Mouse (Mus musculus) embryonic stem cell, embryonic (primary cell): ENCODE measurements at regions not wholly inside any gene's neighbourhood (a gene's known extent, or its start where the extent isn't known, plus 50 kb on each side); places are given as distances from the start of the nearest gene placed in this dataset.

Experiments used
- CTCF ChIA-PET, 4 experiments: fragments of 300-600 bp in 2 of 4; fragments of 350-600 bp in 2 of 4; sonication (Branson Sonifier 250); formaldehyde crosslinking; loops; one replicate each; lab custom pipeline; 2022; ENCODE audit warnings: inconsistent platforms in 2 of 4; lab: Charles Lee
- POLR2A ChIA-PET, 4 experiments: fragments of 300-600 bp in 2 of 4; fragments of 350-600 bp in 2 of 4; sonication (Branson Sonifier 250); formaldehyde crosslinking; loops; one replicate each; lab custom pipeline; 2022; ENCODE audit warnings: antibody characterized with exemption in 4 of 4, inconsistent platforms in 1 of 4; lab: Charles Lee

DNA sequence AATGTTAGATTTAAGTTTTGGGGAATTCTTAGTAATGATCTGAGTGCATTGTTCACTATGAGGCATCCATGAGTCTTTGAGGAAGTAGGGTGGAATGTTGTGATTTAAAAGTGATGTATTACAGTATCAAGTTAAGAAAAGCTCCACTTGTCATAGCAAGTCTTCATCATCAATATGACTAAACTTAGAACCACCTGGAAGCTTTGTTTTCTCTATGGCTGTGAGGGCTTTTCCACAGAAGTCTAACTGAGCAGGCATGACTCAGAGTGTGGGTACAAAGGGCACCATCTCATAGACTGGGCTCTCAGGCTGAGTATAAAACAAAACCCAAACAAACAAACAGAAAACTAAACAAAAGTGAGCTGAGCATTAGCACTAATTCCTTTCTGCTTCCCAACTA lies 112.4 kb upstream of the Nova1 start:
- POLR2A ChIA-PET, result no interaction called here
- CTCF ChIA-PET, result no interaction called here

DNA sequence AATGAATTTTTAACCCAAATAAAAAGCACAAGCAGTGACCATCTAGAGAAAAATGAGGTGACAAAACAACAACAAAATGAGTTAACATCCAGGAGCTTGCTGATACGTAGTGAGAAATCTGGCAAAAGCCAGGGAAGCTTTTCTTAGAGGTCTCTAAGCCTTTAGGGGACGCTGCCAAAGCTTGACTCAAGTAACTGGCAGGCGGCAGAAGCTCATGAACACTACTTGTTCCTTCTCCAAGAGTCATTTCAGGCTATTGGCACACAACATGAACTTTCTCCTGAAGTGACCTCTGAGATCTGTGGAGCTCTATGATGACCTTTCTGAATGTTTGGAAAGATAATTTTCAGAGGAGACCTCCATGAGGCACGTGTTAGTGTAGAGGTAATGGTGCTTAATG lies 98.6 kb upstream of the Nova1 start:
- POLR2A ChIA-PET, result no interaction called here
- CTCF ChIA-PET, result no interaction called here

DNA sequence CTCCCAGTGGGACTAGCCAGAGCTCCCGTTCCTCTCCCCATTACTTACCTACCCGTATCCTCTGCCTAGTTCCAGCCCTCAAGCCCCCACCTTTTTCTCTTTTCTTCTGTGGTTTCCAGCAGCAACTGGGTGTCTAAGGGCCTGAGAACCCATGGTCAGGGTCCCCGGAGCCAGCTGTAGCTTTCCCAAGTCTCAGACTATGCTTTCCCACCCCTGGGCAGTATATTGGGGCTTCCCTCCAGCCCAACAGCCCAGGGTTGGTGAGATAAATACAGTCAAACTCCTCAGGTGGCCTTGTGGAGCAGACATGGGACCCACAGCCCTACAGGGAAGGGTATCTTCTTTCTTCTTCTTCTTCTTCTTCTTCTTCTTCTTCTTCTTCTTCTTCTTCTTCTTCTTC lies 59.4 kb upstream of the Nova1 start:
- CTCF ChIA-PET, result no interaction called here
- POLR2A ChIA-PET, result no interaction called here

GRCm38 (mm10) chr12:46870130-46870529 lies 51.4 kb upstream of the Nova1 start:
- CTCF ChIA-PET, result no interaction called here
- POLR2A ChIA-PET, result no interaction called here
